Mouse (Mus musculus): ENCODE measurements at regions not wholly inside any gene's neighbourhood (a gene's known extent, or its start where the extent isn't known, plus 50 kb on each side); places are given as distances from the start of the nearest gene placed in this dataset.

DNA sequence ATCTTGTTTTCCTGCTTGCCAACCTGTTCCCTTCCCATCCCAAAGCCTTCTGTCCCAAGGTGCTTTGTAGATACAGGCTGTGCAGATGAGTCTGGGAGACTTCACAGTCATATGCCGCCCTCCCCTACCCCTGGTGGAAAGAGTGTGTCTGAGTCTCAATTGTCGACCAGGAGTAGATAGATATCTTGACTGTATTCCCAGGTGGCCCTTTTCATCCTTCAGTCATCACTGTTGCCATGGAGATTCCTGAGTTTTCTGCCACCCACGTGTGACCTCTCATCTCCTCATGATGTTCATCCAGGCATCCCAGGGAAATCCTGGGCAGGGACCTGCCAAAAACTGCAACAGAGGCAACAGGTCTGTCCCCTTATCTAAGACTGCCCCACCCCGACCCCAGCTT is 128.1 kb upstream of the Adamts18 start:
- TF ChIP-seq USF1 (IDR thresholded peaks at IDR 0.05; ENCODE audit: low read depth, low read length) = no peak
- no peak for TF ChIP-seq CTCF (IDR thresholded peaks at IDR 0.05 in 2 of 3, conservative IDR thresholded peaks at IDR 0.05 in 1 of 3; ENCODE audit: control insufficient read depth in 1 of 3, insufficient read depth in 1 of 3, low read depth in 2 of 3, low read length in 3 of 3, poor library complexity in 1 of 3, severe bottlenecking in 1 of 3)
- TF ChIP-seq MAZ (IDR thresholded peaks at IDR 0.05; ENCODE audit: low read depth, low read length) = no peak
- TF ChIP-seq MAX (IDR thresholded peaks at IDR 0.05; ENCODE audit: low read length) = no peak
- no peak for TF ChIP-seq POLR2A (IDR thresholded peaks at IDR 0.05; ENCODE audit: control insufficient read depth in 1 of 2, insufficient read depth in 1 of 2, low read depth in 1 of 2, low read length in 2 of 2, poor library complexity in 1 of 2)
- TF ChIP-seq HCFC1 (IDR thresholded peaks at IDR 0.05; ENCODE audit: low read depth, low read length) = no peak
- TF ChIP-seq RAD21 (IDR thresholded peaks at IDR 0.05; ENCODE audit: low read depth, low read length) = no peak
- TF ChIP-seq KAT2A (conservative IDR thresholded peaks at IDR 0.05; ENCODE audit: low read depth, low read length) = no peak
- no peak for TF ChIP-seq MYC (IDR thresholded peaks at IDR 0.05; ENCODE audit: low read depth, low read length)
- no peak for TF ChIP-seq ELF1 (IDR thresholded peaks at IDR 0.05; ENCODE audit: low read depth, low read length)

Measured in MEL (cell line).